Mouse (Mus musculus) adrenal gland, adult 8-10 months (tissue): ENCODE measurements around the gene Mecom. TPM values are rescaled to one million over a fixed set of nuclear protein-coding genes. Genes with fewer than 3 reads are reported as not detected.
A peak's percentile ranks its signal among the peaks of the same experiment; 100 is the strongest.

Experiments
- DNase-seq: peaks from one replicate; pipeline ENCODE4 v3.0.0; 2022
- total RNA-seq, 4 experiments: library from RNA; stranded (reverse); gene quantifications; 2 replicates each; pipeline ENCODE4 v1.2.4; 2022

Gene Mecom
- total RNA-seq, 4 experiments from 2014 or later: 5.9 to 8.9 (median 6.3) TPM

DNA sequence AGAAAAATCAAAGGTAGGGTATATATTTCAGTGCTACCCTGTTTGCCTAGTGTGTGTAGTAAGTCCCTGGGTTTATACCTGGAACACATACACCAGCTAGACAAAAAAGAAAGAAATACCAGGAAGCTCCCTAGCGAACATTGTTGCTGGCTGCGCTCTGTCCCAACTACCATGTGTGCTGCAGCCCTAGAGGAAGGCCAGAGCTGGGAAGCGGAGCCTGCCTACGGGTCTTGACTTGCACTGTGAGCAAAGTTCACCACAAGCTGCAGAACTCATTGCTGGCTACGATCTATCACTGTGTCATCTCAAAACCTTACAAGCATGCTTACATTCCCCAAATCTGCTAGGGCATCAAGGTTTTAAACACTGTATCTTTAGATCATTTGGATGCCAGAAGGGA, 597.0 kb downstream of the Mecom start:
- no peak for DNase-seq

DNA sequence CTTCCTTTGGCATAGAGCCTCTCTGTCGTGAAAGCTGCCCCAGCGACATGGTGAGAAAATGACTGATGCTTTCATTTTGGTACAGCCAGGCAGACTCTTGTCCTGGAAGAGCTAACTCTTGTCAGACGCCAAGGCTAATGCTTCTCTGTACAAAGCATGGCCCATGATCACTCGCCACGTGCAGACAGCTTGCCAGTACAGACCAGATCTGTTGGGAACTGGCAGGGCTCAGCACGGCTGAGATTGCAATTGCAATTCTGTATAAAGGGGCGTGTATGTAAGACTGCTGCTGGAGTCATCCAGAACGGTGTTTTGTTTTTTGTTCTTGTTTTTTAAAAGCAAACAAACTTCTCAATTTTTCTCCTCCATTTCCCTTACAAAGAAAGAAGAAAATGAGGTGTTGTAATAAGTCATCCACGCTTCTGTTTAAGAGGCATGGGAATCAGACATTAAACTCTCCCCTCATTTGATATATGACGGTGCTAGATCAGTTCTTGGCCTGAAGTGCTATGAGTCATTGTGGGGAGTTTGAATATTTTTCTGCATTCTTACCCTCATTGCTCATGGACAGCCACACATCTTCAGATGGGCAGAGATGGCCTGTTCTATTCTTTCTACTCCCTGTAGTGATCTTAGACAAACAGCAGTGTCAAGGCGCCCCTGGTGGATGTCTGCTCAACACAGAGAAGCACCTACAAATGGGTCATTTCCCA, 644.1 kb downstream of the Mecom start:
- peak; percentile 2 for DNase-seq

Other genes with a start within 250 kb of the Mecom start
- gene Actrt3, start 51.9 kb upstream of the Mecom start, total RNA-seq: under 1 TPM in 1 of 4 experiments, not detected in 3; 0.24 TPM
- gene Mynn, start 54.1 kb upstream of the Mecom start, total RNA-seq: 10 to 100 TPM; 17.2 to 25.9 (median 20.4) TPM
- not detected for gene Lrriq4, start 96.5 kb upstream of the Mecom start, total RNA-seq
- not detected for gene Lrrc34, start 99.9 kb upstream of the Mecom start, total RNA-seq
- under 1 TPM in 1 of 4 experiments, not detected in 3; 0.15 TPM for gene Lrrc31, start 151.8 kb upstream of the Mecom start, total RNA-seq
- not detected for gene Samd7, start 198.3 kb upstream of the Mecom start, total RNA-seq
- 100 to 1,000 TPM in 2 of 4 experiments, 10 to 100 TPM in 2; 91.1 to 113 (median 104) TPM for gene Sec62, start 244.9 kb upstream of the Mecom start, total RNA-seq